Mouse (Mus musculus): ENCODE results near the gene Evpl. TPM values are rescaled to one million over a fixed set of nuclear protein-coding genes. Genes with fewer than 3 reads are reported as not detected.
A peak's percentile ranks its signal among the peaks of the same experiment; 100 is the strongest.

Gene Evpl
- total RNA-seq, 2 experiments from 2014 or later, result 0.15 to 0.46 TPM

GRCm38 (mm10) chr11:116255090-116255981 lies 17.5 kb upstream of the Evpl start:
- no peak for DNase-seq

- DNase-seq, result peak in 1 of 2 experiments; percentile 12
These were observed 16.8 kb upstream of the Evpl start for GRCm38 (mm10) chr11:116254627-116255026.

- DNase-seq, result no peak
These were observed 15.3 kb upstream of the Evpl start for GRCm38 (mm10) chr11:116253076-116253600.

GRCm38 (mm10) chr11:116250898-116251297 lies 13.0 kb upstream of the Evpl start:
- no peak for DNase-seq

- DNase-seq, result no peak
These were observed 9.8 kb upstream of the Evpl start for GRCm38 (mm10) chr11:116247502-116248222.

- no peak for DNase-seq
These were observed 7.7 kb upstream of the Evpl start for GRCm38 (mm10) chr11:116245616-116246015.

GRCm38 (mm10) chr11:116244580-116244979 lies 6.7 kb upstream of the Evpl start:
- DNase-seq, result no peak

- no peak for DNase-seq
These were observed 3.9 kb upstream of the Evpl start for GRCm38 (mm10) chr11:116241744-116242235.

- no peak for DNase-seq
These were observed 1.9 kb upstream of the Evpl start for GRCm38 (mm10) chr11:116239797-116240196.

GRCm38 (mm10) chr11:116234901-116235300 lies 3.0 kb downstream of the Evpl start:
- DNase-seq, result no peak

GRCm38 (mm10) chr11:116232427-116232826 lies 5.5 kb downstream of the Evpl start:
- no peak for DNase-seq

- DNase-seq, result no peak
These were observed 9.2 kb downstream of the Evpl start for GRCm38 (mm10) chr11:116228699-116229098.

GRCm38 (mm10) chr11:116226414-116226813 lies 11.5 kb downstream of the Evpl start:
- DNase-seq, result peak; percentile 64 to 92

GRCm38 (mm10) chr11:116222740-116223059 lies 15.2 kb downstream of the Evpl start:
- DNase-seq, result no peak

GRCm38 (mm10) chr11:116221931-116222739 lies 15.7 kb downstream of the Evpl start:
- peak; percentile 26 to 49 for DNase-seq

GRCm38 (mm10) chr11:116219885-116220284 lies 18.0 kb downstream of the Evpl start:
- peak; percentile 72 to 84 for DNase-seq

- DNase-seq, result peak; percentile 91 to 94
These were observed 19.0 kb downstream of the Evpl start for GRCm38 (mm10) chr11:116218737-116219400.

- DNase-seq, result peak; percentile 72 to 84
These were observed 19.6 kb downstream of the Evpl start for GRCm38 (mm10) chr11:116218263-116218662.

- DNase-seq, result no peak
These were observed 21.3 kb downstream of the Evpl start for GRCm38 (mm10) chr11:116216549-116216948.

- no peak for DNase-seq
These were observed 21.9 kb downstream of the Evpl start for GRCm38 (mm10) chr11:116215991-116216390.

GRCm38 (mm10) chr11:116215181-116215580 lies 22.7 kb downstream of the Evpl start:
- no peak for DNase-seq

Measured in heart, adult 18-20 months (tissue).